Mouse (Mus musculus) layer of hippocampus, adult 18-20 months (tissue): ENCODE measurements around the gene Rpl35a. TPM values are rescaled to one million over a fixed set of nuclear protein-coding genes. Genes with fewer than 3 reads are reported as not detected.
"Not testable (repeated sequence)": the region's sequence is repeated elsewhere in the genome, so short reads cannot be mapped to it uniquely, and the experiment has no call there.

ENCODE experiments used
- DNase-seq, 2 experiments: peaks; one replicate each; pipeline ENCODE4 v3.0.0; 2022; ENCODE audit warnings: low spot score in 2 of 2
- total RNA-seq, 2 experiments: library from RNA; stranded (reverse); gene quantifications; 2 replicates each; pipeline ENCODE4 v1.2.3; 2021

Rpl35a gene
- total RNA-seq, 2 experiments from 2014 or later = 342 to 348 TPM

DNA sequence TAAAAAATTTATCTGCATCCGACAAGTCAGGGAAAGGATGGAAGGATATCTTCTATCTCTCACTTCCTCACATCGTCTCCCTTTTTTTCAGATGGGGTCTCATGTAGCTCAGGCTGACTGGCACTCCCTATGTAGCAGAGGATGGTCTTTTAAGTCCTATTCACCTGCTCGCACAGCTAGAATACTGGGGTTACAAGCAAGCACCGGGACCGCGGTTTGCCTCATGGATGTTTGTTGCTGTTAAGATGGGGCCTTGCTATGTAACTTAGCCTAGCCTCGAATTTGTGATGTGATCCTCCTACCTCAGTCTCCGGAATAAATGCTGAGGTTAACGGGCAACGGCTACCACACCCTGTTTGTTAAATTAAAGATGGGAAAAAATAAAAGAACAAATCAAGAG lies 598 bp upstream of the Rpl35a start:
- no peak for DNase-seq

GRCm38 (mm10) chr16:33056786-33057185 lies 533 bp downstream of the Rpl35a start:
- DNase-seq = no peak

DNA sequence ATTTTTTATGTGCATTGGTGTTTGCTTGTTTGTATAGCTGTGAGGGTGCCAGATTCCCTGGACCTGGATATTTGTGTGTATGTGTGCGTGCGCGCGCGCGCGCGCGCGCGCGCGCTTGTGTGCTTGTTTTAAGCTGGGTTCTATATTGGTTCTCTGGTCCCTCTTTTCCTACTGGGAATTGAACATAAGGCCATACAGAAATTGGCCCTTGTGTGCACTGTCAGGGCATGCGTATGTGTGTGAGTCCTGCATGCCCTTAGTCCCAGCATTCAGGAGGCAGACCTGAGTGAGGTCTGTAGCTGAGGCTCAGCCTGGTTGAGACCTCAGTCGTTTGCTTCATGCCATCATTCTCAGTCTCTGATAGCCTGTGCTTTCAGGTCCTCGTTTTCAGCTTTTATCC lies 1.8 kb downstream of the Rpl35a start:
- DNase-seq = no peak

GRCm38 (mm10) chr16:33058656-33059055 lies 2.4 kb downstream of the Rpl35a start:
- DNase-seq = not testable (repeated sequence)

GRCm38 (mm10) chr16:33059471-33059870 lies 3.2 kb downstream of the Rpl35a start:
- DNase-seq = no peak

- no peak for DNase-seq
Observed at GRCm38 (mm10) chr16:33060926-33061325, 4.7 kb downstream of the Rpl35a start.

DNA sequence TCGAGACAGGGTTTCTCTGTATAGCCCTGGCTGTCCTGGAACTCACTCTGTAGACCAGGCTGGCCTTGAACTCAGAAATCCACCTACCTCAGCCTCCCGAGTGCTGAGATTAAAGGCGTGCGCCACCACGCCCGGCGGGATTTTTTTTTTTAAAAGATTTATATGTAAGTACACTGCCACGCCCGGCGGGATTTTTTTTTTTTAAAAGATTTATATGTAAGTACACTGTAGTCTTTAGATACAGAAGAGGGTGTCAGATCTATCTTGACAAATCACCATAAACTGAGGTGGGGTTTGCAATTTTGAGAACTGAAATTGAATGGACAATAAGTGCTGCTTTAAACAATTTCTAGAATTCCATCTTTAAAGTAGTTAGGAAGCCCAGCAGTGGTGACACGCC lies 5.1 kb downstream of the Rpl35a start:
- no peak for DNase-seq

DNA sequence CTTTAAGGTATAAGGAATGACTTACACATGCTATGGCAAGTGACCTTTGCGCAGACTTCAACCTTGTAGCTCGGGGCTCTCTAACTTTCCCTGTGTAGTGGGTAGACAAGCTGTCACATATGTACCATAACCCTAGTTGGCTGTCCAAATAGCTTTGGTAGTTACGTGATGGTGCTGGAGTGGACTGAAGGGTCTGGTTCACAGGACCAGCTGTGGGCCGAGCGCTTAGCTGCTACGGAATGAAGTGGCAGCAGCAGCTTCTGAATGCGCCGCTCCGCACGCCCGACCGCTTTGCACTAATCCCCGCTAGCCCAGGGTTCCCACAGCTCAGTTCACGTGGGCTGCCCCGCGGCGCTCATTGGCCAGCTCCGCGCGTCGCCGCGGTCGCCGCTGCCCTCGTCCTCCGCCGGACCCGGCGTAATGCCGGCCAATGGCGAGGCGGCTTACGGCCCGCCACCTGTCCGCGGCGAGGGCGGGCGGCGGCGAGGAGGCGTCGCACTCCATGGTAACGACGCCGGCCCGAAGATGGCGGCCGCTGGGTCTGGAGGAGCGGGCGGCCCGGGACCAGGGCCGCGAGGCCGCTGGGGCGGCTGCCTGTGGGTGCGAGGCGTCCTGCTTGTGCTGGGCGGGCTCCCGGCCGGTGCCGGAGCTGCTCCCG lies 5.9 kb downstream of the Rpl35a start, which contains the start of gene Lmln:
Gene Lmln (plus strand): TSS at position 498 of the 658 bp plus-strand sequence.
- DNase-seq = peak; percentile 89

- peak; percentile 82 to 92 for DNase-seq
Observed at GRCm38 (mm10) chr16:33062682-33063131, 6.5 kb downstream of the Rpl35a start.

- no peak for DNase-seq
Observed at GRCm38 (mm10) chr16:33063267-33063666, 7.0 kb downstream of the Rpl35a start.

DNA sequence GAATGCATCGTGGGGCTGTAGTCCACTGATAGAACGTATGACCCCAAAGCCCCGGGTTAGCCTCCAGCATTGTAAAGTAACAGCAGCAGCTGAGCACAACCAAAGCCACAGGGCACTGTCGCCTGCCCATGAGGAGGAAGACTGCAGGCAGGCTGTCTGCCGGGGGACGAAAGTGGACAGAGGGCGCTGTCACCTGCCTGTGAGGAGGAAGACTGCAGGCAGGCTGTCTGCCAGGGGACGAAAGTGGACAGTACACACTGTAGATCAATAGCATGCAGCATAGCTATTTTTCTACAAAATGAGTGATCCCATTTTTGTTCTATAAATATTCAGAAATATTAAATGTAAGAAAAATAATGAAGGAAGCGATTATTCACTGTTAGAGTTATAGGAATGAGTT lies 8.4 kb downstream of the Rpl35a start:
- DNase-seq = no peak

GRCm38 (mm10) chr16:33070928-33071327 lies 14.7 kb downstream of the Rpl35a start:
- DNase-seq = no peak

DNA sequence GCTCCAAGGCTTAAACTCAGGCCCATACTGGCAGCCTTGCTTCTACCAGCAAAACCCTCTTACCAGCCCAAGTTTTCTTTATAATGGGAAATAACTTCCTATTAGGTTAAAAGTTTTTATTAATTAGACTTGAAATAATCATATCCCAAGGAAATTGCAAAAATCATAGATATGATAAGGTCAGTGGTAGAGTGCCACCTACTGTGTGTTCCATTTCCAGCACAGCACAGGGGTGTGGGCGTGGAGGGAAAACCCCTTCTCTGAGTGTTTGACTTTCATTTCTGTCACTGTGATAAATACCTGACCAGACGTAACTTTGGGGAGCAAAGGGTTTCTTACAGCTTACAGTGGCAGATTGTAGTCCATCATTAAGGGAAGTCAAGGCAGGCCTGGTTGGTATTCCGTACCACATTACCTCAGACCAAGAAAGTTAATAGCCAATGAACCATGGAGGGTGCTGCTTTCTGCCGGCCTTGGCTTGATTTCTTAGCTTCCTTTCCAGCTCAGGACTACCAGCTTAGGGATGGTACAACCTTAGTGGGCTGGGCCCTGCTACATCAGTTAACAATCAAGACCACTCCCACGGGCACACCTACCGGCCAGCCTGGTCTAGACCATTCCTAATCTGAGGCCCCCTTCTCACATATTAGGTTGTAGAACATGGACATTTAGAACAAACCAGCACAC lies 16.8 kb downstream of the Rpl35a start:
- DNase-seq = no peak

DNA sequence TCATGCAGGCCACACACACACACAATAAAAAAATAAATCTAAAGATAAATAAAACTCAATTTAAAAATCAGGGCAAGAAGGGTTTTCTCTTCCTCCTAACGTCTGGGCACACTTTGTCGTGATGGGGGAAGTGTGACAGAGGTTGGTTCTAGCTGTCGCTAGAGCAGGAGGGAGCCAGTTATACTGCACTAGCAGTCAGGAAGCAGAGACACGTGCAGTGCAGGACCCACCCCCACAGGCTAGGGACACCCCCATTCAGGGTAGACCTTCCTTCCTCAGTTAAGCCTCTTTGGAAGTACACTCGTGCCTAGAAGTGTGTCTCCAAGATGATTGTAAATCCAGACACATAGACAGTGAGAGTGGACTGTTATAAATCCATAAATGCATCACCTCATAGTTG lies 18.7 kb downstream of the Rpl35a start:
- no peak for DNase-seq

DNA sequence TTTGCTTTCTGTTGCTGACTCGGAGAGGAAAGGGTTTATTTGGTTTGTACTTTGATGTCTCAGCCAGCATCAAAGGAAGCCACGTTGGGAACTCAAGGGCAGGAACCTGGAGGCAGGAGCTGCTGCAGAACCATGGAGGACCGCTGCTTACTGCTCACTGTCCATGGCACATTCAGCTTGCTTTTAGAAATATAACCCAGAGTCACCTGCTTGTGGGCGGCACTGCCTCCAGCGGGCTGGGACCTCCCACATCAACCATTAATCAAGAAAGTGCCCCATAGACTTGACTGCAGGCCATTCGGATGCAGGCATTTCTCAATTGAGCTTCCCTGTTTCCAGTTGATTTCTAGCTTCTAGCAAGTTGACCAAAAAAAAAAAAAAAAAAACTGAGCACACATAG lies 19.8 kb downstream of the Rpl35a start:
- DNase-seq = no peak

GRCm38 (mm10) chr16:33077069-33077627 lies 20.9 kb downstream of the Rpl35a start:
- no peak for DNase-seq

DNA sequence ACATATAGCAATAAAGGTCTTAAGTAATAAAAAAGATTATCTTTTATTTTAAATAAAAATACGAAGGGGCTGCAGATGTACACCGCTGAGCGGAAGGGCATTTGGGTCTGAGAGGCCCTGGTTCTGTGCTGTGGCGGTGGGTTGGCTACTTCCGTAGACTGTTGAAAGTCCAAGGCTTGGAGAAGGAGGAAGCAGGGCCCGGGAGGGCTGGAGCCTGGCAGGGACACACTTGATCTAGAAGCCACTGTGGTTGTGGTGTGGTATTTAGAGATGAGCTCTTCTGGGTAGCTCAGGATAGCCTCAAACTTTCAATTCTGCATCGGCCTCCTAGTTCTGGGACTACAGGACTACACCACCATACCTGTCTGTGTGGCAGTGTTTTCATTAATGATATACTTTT lies 23.8 kb downstream of the Rpl35a start:
- no peak for DNase-seq

DNA sequence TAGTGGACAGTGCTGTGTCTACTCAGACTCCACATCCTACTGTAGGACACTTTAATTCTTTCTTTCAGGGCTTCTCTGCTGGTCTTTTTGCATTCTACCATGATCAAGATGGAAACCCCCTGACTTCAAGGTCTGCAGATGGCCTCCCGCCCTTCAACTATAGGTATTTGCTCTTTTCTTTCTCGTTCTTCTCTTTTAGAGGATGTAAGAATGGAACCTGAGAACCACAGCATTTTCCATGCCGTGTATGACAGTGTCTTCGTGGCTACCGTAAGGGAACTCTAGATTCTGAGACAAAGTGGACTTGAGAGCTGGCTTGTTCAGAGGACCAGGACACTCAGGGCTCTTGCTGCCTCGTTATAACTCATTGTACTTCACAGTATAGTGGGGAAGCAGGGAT lies 26.7 kb downstream of the Rpl35a start:
- no peak for DNase-seq

DNA sequence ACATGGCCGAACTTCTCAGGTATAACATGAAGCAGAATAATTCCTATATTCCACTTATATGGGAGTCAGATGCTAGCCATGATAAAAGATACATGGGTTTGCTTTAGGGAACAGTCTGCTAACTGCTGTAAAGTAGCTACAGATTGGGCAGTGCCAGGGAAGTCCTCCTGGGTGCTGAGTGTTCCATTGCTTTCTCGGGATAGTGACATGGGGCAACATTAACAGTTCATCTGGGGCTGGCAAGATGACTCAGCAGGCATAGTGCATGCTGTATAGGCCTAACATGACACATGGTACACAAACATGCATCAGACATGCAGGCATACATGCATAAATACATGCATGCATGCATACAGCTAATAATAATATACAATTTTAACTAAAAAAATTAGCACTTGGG lies 27.7 kb downstream of the Rpl35a start:
- no peak for DNase-seq

GRCm38 (mm10) chr16:33085666-33086065 lies 29.4 kb downstream of the Rpl35a start:
- no peak for DNase-seq
